Mouse (Mus musculus) urinary bladder, adult 18-20 months (tissue): ENCODE data around the gene Pou5f2.
A peak's percentile ranks its signal among the peaks of the same experiment; 100 is the strongest.

Source experiments
- DNase-seq, 2 experiments: peaks; one replicate each; pipeline ENCODE4 v3.0.0; 2022; ENCODE audit warnings: low spot score in 2 of 2, mixed read lengths in 2 of 2

Gene Pou5f2

DNA sequence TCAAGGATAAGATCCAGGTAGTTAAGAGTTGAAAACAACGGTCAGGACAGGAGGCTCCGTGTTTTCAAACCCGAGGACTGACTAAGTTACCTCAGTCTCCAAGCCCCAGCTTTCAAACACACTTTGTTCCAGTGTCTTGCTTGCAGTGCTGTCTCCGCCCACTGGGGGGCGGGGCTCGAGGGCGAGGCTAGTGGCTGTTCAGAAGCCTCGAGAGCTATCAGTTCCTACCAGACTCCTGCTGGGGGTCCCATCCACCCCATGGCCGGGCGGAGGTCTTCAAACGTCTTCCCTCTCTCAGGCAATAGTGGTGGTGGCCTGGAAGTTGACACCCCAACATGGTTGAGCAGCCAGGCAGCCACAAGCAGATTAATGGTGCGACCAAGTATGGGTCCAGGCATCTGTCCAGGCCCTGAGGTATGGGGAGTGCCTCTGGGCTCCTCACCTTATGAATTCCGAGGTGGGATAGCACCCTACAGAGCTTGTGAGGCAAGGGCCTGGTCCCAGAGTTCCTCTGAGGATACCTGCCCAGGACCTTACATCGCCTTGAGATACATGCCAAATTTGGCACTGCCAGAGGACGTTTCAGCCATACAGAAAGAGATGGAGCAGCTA lies at the start of gene Pou5f2:
Pou5f2 (plus strand) TSS at position 220 of the 612 bp plus-strand sequence.
- DNase-seq: no peak

DNA sequence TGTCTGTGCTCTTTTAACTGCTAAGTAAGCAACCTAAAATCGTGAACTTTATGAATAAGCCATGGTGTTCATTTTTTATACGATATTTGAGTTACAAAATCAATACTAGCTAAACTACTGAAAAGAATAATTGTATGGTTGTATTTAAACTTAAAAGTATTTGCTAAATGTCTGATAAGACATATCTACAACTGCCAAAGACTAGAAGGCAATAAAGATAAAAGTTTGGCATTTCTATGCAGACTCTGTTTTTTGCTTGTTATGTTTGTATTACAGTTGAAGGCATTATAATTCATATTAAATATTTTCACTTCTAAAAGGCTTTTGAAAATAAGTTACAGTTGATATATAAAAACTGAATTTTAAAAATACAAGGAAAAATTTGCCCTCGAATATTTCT lies 48.5 kb upstream of the Pou5f2 start:
- no peak for DNase-seq

DNA sequence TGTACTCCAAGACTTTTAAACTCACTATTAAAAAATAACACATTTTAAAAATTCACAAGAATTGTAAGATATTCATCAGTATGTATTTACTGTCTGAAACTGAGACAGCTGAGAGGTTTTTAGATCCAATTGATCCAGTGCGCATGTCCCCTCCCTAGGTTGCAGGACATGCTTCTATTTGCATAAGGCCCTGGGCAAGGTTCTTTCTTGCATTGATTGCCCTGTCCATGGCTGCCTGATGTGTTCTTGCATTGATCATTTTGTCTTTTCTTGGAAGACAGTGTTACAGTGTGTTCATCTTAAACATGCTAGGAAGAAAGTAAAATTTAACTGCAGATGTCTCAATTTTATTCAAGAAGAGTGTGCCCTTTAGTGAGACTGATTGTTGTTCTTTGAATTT lies 47.6 kb upstream of the Pou5f2 start:
- DNase-seq: no peak

DNA sequence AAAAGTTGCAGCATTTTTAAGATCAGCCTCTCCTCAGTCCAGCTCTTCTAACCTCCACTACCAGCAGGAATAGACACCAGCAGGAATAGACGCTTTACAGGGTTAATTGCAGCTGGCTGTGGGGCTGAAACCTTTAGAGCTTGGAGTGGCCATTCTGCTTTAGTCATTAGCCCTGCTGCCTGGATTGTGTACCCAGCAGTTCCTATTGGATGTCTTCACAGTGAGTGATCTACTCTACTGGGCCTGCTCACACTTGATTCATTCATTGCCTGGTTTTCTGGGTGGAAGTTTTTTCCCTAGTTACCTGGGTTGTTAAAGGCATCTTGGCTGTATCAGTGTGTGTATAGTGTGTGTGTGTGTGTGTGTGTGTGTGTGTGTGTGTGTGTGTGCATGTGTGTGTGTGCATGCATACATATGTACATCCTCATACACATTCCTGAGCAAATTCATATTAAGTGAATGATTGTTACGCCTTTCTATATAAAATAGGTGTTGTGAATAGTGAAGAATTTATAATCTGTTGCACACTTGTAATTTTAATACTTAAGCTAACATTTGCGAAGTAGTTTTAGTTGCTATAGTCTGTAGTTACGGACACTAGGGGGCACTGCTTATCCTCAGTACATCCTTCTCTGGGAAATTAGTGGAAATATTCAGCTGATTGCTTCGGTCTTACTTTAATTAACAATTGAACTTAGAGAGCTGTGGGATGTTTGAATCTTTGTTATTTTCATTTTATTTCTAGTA lies 42.4 kb upstream of the Pou5f2 start:
- peak in 1 of 2 experiments; percentile 1 for DNase-seq

DNA sequence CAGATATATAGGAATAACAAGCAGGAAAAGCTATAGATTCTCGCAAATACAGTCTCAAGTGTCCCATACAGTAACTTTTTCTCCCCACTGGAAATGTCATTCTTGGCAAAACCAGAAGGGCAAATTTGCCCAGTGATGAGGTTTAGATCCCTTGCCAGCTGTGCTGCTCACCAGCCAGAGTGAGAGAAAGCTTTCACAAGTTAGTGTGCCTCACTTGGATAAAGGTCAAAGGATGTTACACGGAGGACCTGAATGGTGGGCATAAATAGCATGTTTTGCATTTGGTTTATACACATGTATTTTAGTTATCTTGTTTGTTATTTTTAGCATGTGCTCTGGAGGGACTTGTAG lies 41.9 kb upstream of the Pou5f2 start:
- no peak for DNase-seq

DNA sequence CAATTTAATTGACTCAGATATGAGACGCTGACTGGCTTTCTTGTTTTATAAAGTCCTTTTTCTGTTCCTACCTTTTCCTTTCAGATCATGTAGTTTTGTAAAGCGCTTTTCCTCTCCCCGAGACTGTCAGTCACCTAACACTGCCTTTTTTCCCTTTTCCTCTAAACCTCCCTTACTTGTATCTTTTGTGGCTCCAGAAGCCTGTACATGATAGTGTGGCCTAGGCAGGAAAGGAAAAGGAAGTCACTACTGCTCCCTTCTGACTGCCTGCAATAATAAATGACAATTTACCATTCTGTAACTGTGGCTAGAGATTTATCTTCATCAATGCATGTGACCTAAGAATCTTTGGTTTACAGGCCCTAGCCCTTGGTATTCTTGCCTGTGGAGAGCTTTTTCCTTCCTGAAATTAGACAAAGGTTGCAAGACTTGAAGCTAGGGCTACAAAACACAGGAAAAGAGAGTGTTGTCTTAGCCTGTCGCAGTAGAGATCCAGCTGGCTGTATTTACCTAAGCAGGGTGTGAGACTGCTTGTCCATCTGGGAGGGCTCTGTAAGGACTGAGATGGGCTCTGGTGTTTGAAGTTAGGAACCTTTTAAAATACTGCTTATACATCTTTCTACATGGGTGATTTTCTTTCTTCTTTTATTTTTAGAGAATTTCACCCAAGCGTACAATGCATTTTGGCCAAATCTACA lies 33.4 kb upstream of the Pou5f2 start:
- DNase-seq: no peak

DNA sequence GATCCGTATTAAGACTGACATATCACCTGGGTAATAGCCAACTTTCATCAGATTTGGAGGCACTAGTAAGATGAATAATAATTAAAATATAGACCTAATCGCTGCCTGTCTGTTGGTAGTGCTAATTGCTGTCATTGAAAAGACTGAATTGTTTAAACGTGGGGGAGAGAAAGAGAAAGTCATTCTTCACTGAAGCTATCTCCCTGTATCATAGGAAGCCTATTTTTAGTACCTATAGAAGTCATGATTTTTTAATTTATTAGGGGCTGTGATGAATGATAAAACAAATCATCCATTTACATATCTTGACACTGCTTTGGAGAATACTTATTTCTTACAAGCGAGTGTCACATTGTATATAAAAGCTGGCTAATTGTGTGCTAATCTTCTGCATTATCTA lies 20.1 kb upstream of the Pou5f2 start:
- DNase-seq: no peak

DNA sequence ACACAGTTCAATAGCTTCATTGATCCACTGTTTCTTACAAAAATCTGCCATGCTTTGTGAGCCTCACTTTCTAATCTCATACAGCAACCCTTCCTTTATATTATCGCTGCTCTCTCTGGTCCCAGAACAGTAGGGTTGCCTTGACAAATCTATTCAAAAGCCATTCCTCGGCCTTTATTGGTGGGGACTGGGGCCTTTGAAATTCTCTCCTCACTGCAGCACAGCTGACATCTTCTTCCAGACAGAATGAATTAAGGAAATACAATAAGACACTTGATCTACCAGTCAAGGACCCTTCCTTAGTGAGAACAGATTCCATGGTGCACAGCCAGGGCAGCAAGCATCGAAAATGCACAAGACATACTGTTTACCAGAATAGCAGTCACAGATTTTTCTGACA lies 19.4 kb upstream of the Pou5f2 start:
- no peak for DNase-seq

DNA sequence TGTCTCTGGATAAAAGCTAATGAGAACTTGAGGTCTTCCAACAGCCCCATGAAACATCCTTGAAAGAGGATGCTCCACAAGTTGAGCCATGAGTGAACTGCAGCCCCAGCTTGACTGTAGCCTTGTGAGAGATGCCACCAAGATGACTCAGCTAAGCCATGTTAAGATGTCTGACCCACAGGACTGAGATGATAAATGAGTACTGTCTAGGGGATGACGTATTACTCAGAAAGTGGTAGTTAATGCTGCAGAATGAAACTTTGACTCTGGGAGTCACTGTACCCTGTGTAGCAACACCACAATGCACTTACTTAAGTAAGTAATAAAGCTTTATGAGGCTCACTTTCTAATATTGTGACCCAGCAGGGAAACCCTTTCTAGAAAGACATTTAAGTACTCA lies 14.5 kb upstream of the Pou5f2 start:
- no peak for DNase-seq

DNA sequence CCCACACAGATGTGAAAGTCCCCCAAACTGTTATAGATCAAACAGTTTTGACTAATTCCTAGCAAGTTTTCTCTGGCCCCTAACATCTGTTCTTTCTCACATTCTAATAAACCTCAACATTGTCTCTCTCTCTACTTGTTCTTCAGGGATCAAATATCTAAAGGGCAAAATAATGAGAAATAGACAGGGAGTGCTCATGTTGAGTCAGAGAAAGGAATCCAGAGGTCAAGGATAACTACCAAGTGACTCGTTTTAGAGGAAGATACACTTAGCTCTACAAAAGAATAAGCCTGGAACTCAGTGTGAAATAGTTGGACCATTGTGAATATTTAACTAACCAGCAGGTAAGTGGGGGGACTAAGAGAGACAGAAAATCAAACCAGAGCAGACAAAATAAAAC lies 8.1 kb downstream of the Pou5f2 start:
- no peak for DNase-seq

DNA sequence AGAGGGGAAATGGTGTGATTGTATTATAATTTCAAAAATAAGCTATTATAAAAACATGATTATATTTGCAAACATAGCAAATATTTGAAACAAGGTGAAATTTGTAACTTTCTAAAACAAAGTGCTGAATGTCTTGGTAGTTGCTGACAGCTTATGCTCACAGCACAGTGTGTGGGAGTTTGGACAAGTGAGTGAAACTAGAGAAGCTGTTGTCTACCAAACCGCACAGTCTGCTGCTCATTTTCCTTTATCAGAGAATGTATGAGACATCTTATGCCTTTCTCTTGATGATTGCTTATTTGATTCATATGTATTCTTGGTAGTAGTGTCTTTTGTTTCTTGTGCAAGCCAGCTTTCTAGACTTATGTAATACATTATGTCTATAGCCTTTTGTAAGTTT lies 12.5 kb downstream of the Pou5f2 start:
- DNase-seq: no peak

DNA sequence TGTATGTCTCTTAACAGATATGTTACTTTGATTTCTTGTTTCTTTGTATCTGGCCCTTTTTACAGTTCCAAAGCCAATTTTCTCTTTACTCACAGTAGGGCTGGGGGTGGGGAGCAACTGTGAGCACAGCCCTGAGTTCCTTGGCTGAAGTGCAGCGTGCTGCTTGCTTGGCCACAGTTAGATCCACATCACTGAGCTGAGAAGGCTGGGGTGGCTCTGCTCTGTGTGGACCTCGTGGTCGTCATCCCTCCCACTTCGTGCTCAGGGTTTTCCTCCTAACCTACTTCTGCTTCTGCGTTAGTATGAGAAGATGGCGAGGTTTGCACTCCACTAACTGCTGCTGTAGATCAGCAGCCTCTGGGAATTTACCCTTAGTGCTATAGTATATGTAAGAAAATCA lies 18.5 kb downstream of the Pou5f2 start:
- no peak for DNase-seq

DNA sequence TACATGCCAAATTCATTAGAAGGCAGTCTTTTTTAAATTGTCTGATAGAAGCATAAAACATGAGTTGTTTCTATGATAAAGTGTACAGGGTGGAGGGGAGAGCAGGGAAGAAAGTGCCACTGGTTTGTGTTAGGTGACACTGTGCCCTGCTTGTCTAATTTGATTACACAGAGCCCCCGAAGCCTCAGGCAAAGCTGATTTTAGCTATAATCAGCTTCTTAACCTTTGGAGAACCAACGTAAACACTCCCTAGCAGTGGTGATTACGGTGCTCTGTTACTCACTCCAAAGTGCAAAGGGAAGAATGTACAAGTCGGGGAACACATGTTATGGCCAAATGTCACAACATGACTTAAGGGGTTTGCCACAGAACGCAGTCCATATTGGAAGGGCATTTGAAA lies 20.4 kb downstream of the Pou5f2 start:
- no peak for DNase-seq
